Mouse (Mus musculus) 416B (cell line): ENCODE measurements at regions not wholly inside any gene's neighbourhood (a gene's known extent, or its start where the extent isn't known, plus 50 kb on each side); places are given as distances from the start of the nearest gene placed in this dataset.
A peak's percentile ranks its signal among the peaks of the same experiment; 100 is the strongest.
"Not testable (repeated sequence)": the region's sequence is repeated elsewhere in the genome, so short reads cannot be mapped to it uniquely, and the experiment has no call there.

Experiments
- DNase-seq: peaks from one replicate; pipeline ENCODE4 v3.0.0; 2011; ENCODE audit warnings: low read depth

DNA sequence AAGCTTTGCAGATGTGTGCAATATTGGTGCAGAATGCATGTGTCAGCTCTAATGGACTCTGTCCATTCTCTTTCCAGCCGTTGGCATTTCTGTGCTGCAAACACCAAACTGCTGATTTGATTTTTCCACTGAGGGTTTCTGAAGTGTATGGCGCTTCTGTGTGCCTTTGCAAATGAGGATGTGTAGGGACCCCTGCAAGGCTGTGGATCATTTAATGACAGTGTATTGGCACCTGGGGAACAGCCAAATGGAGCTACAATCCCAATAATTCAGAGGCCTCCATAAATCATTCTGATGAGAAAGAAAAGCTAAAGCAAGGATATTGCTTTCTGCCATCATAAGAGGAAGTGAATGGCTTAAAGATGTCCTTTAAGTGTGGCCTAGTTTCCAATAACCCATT is 305.9 kb upstream of the Pkdcc start:
- DNase-seq: no peak

DNA sequence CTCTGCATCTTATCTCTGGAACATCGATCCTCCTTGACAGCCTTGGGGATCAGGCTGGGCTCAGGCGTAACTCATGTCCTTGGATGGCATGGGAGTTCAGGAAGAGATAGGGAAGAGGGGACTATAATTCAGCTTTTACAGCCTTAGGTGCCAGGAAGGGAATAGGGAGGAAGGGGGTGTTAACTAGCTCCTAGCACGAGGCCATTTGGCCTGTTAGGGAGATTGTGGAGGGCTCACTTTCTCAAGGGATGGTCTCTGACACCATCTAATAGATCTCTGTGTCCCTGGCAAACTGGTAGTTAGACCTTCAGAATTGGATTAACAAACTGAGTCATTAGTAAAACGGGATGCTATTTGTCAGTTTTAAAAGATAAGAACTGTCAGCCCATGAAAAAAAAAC is 292.1 kb upstream of the Pkdcc start:
- not testable (repeated sequence) for DNase-seq

DNA sequence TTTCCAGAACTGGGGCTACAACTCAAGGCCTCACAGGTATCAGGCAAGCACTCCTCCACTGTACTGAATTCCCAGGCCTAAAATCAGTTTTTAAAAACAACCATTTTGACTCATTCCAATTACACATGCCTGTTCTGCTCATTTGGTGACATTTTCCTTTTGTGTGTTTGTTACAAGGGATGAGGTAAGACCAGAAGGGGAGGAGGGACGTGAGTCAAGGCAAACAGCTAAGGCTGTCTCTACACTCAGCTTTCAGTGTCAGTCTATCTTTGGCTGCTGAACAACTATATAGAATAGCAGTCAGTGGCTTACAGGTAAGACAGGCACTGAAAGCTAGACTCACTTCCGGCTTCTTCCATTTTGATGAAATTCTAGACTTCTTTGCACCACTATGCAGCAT is 289.3 kb upstream of the Pkdcc start:
- DNase-seq: no peak

DNA sequence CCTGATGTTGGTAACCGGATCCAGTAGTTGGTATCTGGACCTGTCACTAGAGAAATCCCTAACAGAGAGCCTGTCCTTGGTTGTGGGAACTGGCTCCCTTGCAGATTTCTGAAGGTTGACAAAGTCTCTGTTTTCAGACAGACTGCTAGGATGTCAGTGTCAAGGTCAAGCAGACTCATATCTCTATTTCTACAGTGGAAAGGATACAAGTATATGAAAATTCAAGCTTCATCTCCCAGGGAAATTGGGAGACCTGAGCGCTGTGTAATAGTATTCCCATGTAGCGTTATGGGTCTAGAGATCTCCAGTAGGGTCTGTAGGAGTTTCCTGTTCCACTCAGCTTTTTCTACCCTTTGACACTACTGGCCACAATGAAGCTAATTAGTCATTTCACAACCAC is 287.4 kb upstream of the Pkdcc start:
- no peak for DNase-seq

DNA sequence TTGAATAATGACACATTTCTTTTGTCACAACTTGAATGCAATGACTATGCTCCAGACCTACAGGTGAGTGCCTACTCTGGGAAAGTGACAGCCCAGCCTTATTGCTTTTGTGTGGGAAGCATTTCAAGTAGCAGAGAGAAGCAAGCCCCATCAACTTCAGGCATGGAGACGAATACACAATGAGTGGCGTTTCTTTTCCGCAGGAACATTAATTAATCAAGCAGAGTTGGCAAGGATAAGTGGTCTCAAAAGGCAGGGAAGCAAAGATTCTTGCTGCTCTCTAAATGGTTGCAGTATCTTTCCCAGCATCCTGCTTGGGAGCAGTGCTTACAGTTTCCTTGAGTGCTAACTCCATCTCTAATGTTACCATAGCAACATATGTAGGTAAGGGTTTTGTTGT is 285.6 kb upstream of the Pkdcc start:
- DNase-seq: no peak

DNA sequence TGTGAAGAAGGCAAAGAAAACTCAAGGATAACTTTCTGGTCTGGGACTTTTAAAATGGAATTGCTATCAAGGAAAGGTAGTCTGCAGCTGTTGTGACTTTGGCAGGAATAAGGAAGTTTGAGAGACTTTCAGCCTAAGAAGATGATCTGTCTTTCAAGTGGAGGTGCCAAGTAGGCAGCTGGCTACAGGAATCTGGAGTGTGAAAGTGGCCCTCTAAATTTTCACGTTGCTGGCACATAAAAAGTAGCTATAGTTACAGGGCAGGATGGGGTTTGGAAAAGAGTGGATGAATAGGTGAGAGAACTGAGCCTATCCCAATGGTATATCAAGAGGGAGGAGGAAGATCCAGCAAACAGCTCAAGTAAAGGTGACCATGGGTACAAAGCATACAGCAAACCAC is 284.4 kb upstream of the Pkdcc start:
- DNase-seq: no peak

DNA sequence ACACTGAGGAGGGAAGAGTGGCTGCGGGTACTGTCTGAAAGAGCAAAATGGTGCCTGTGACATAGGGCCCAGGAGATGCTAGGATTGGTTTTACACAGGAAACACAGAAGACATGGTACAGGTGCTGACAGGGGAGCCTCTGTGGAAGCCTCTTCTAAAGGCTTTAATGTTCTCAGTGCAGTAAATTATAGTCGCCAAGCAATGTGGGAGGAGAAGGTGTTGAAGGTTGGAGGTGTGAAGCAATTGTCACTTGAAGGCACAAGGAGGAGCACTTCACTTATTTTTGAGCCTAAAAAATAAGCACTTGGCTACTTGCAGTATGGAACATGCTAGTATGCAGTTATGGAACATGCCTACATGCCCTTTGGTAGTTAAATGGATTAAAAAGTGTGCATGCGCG is 283.6 kb upstream of the Pkdcc start:
- DNase-seq: no peak

DNA sequence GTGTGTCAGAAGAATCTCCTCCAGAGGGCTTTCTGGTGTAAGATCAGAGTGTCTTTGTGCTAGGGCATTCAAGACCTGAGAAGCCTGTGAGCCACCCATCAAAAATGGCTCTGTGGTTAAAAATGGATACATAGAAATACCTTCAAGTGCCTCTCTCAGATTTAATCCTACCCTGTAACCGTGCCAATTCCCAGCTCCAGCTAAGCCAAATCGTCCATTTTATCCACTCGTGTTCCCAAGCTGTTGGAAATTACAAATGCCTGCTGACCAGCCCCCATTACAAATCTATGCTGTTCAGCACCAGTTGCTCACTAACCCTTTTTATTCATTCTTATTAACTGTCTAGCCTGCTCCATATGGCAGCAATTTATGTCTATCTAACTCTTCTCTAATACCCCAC is 278.3 kb upstream of the Pkdcc start:
- no peak for DNase-seq

DNA sequence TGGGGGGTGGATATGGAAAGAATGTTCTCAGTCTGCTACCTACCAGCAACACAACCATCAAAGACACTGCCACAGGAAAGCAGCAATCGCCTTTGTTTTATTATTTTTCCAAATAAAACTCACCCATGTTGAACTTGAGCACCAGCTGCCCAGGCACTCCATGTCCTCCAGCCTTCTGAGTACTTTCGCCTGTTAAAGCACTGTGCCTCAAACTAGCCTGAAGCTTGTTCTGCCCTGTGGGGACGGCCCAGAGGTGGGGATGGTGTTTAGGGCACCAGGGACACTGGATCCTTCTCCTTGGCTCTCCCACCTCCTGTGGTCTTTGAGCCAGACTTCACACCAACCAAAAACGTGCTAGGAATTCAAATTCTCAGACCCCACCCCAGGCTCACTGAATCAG is 269.0 kb upstream of the Pkdcc start:
- no peak for DNase-seq

DNA sequence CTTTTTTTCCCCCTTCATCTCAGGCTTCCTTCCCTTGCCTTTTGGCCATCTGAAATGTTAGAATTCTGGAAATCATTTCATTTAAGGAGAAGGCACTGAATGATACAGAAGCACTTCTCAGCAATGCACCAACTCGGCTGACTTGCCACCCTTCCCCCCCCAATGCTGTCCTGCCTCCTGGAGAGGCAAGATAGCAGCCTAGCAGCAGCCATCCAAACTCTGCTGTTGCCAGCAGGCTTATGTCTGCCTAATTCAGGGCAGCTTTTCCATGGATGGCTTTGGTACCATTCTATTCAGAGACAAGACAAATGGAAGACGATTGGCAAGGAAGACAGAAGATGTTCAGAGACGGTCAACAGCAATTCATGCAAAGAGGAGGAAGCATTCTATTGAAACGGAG is 265.3 kb upstream of the Pkdcc start:
- no peak for DNase-seq

DNA sequence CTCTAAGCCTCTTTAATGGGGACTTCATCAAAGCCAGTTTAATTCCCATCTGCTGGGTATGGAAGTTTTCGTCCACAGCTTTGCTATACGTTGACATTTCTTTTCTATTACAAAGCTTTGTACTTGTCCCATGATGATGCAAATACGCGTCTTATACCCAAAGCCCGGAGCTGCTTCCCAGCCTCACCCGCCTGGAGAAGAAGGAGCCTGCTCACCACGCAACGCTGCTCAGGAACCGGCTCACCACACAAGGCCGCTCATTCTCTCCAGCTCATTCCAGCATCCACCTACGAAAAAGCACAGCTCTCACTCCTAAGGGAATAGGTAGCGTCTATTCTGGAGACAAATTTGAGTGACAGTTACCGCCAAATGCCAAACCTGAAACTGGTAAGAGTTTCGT is 264.8 kb upstream of the Pkdcc start:
- DNase-seq: no peak

DNA sequence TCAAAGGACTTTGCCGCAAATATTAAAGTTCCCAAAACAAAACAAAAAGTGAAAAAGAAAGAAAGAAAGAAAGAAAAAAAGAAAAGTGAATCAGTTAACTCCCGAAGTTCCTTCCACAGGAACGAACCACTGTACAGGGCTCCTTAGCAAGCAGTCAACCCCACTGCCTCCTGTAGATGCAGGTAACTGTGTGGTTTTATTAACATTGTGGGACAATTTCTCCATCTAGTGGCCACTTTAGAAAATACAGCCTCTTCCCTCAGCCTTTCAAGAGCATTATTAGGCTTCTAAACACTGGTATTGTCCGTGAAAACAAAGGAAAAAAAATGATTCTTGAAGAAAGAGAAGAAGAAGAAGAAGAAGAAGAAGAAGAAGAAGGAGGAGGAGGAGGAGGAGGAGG is 257.7 kb upstream of the Pkdcc start:
- peak; percentile 48 for DNase-seq

DNA sequence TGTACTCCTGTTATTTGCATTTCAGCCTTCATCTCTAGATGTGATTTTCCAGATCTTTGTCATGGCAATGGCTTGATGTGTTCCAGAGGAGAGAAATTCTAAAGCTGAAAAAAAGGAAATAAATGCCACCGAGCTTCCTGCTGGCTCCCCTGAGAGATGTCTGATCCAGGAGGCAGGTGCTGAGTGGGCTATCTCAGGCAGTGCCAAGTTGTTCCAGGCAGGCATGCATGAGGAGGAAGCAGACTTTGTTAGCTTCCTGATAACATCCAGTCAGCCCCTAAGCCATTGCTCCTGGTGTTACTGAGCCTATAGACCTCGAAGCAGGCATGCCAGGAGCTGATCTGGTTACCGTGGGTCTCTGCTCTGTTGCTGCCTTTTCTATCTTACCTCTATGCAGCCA is 251.7 kb upstream of the Pkdcc start:
- DNase-seq: no peak

DNA sequence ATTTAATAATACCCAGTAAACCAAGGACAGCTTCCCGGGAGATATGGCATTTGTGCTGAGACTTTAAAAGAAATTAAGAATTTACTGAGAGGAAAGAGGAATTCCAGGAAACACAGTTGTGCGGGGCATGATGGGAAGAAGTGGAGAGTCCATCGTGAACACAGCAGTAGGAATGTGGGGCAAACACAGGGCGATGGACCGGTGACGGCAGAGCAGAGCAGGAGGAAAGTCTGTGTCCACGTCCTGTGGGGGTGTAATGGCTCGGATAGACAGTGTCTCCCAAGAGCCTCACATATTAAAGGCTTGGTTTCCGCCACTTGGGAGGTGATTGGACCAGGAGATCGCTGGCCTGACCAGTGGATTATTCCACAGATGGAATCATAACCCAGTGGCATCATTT is 215.4 kb upstream of the Pkdcc start:
- no peak for DNase-seq

DNA sequence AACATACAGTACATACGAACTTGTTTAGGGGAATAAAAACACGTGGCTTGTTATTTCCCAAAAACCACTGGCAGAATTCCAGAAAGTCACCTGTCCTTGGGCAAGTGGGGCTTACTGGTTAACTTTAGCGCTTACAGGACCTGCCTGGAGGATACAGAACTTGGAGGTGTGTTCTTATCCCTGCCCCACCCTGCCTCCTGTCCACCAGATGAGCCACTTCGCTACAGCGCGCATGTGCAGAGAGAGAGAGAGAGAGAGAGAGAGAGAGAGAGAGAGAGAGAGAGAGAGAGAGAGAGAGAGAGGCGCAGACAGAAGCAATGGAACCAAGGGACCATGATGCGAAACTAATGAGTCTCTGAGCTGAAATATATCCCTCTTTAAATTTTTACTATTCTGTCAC is 214.7 kb upstream of the Pkdcc start:
- DNase-seq: no peak

DNA sequence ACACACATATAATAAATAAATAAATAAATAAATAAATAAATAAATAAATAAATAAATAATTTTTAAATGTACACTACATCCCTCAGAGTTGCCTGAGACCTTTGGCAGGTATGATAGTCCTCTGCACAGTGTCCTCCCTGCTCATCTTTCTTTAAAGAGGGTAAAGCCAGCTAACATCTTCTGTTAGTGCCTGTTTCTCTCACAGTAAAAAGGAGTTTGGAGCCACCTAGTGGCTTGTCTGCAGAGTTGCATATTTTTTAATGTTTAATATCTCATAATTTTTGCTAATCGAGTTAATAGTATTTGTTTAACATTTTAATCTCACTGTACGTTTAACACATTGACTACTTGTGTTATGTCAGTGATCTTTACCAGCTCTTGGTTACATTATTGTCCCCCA is 213.5 kb upstream of the Pkdcc start:
- DNase-seq: peak; percentile 10

DNA sequence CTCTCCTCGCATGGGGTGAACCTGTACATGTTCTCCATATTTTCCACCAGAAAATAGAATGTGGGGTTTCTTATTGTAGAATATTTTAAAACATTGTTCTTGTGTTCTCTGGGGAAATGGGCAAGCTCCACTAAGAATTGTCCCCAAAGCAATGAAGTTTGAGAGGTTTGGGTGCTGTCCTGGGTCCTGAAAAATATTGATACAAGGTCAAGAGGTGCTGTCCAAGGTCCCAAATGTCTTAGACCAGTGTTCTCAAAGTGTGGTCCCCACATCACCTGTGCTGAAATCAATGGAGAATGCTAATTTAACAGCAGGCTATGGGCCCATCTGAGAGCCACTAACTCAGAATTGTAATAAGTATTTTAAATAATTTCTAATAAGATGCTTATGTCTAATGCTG is 204.2 kb upstream of the Pkdcc start:
- no peak for DNase-seq

DNA sequence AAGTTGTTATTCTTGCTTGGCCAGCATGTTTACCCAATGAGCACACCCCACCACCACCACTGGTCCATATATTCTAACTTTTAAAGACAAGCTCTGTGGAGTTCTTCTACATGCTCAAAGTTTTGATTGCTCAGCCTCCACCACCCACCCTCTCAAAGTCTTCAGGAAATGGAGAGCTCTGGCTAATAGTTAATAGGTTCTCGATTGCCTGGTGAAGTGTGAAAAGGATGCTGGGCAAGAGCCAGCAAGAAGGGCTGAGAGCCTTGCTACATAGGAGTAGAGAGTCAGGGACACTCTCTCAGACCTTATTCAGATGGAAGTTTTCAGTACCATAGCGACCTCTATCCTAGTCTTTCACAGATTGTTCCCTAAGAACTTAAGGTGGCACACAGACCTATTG is 199.4 kb upstream of the Pkdcc start:
- no peak for DNase-seq

DNA sequence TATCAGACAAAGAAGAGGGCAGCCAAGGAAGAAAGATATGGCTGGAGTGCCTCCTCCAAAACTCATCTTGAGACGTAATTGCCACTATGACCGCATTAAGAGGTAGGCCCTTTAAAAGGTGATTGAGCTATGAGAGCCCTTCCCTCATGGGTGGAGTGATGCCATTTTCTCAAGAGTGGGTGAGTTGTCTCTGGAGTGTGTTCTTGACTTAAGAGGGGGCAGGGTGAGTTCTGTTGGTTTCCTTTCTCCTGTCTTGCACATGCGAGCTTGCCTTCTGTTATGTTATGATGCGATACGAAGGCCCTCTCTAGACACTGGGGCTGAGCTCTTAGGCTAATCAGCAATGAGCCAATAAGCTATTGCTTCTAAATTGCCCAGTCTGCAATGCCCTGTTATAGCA is 198.2 kb upstream of the Pkdcc start:
- DNase-seq: no peak

DNA sequence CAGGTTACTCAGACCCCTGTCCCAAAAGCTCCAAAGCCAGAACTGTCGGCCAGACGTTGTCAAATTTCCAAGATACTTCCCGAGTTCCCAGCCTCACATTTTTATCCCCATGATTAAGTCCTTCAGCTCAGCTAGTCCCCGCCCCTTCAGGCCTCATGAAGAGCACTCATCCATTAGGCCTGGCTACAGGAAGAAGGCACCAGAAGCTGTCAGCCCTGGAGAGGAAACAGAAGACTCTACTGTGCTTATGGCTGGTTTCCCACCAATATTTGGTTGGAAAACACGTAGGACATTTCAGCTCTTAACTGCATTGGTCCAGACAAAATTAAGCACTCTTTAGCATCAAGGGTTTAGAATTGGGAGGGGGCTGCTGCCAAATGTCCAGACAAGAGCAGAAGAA is 195.8 kb upstream of the Pkdcc start:
- no peak for DNase-seq

DNA sequence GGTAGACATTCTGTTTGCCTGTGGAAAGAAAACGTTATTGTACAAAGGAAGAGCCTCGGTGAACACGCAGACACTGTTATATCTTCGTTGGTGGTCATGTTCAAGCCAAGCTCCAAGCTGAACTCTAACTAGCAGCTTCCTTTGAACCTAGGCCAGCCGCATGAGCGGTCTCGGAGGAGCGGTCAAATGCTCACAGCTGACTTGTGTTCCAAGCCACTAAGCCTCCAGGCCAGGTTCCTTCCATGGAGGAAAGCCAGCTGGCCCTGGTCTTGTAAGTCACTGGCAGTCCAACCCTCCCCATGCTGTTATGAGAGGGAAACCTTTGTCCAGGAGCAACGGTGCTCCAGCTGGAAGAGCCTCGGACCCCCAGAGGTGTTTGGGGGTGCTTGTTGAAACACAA is 194.5 kb upstream of the Pkdcc start:
- DNase-seq: no peak

DNA sequence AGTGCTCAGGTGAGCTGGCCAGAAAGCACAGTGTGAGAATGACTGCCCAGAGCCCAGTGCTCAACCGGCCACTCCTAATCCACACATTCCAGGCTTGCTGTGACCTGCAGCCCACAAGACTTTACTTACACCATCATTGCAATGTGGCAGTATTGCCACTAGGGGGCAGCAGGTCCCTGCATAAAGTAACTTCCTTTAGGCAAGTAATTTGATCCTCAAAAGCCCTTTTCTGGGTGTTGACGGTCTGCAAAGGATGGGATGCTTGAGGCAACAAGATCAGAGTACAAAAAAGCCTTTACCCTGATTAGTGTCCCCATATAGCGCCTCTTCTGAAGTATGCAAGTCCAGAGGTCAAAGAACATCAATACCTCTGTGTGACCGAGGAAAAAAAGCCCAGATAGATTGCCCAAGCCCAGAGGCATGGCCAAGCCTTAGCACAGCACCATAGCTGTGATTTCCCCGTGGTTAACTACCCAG is 189.7 kb upstream of the Pkdcc start:
- DNase-seq: peak; percentile 73

DNA sequence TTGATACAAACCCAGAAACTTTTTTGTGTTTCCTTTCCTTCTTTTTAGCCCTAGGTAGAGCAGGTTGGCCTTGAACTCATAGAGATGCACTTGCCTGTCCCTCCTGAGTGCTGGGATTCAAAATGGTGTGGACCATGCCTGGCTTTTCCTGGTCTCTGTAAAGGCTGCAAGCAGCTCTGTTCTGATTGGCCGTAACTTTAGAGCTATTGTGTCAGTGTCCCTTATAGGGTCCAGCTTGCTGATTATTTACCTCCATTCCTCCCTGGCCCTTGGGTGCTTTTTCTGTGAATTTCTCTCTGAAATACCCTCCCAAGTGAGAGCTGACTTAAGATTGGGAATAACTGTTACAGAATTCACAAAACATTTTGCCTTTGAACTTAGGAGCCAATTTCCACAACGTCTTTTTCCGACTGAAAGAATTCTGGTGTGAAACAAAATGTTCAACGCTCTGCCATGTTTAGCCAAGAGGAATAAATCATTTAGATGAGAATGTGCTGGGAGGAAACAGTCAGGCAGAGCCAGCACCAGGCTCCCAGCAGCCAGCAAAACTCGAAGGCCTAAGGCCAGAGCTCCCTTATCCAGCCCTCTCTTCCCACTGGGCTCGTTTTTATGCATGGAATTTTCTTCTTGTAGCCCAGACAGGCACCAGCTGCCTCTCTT is 180.0 kb upstream of the Pkdcc start:
- no peak for DNase-seq

DNA sequence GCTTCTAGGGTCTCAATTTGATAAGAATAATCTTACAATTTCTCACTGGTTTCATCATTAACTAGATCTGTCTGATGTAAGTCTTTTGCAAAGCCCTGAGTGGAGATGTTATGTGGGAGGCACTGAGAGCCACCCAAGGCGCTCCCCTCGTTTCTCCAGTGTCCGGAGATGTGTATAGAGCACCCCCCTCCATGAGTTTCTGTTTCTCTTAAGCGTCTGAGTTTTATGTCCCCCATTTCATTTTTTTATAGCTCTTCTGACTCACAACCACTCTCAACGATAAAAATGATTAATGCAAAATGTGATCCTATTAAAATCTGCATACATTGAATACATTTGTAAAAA is 179.5 kb upstream of the Pkdcc start:
- DNase-seq: no peak

DNA sequence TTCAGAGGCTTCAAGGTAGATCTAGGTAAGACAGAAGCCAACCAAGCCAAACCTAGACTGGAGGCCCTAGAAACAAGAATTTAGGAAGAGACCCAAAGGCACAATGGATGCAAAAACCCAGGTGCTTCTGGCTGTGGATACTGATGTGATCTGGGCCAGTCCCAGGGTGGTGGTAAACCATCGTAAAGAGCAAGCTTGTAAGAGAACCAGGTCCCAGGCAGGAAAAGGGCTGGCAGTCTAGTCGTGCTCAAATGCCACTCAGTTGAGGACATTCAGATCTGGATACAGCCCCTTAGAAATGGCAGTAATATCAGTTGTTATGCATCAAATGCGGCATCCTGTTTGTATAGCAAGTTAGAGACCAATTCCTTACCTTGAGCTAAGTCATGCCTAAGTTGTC is 175.5 kb upstream of the Pkdcc start:
- no peak for DNase-seq
